Mouse (Mus musculus): ENCODE measurements around the gene Rcn3.

- no peak for TF ChIP-seq CTCF (IDR thresholded peaks at IDR 0.05)
- no peak for TF ChIP-seq EP300 (IDR thresholded peaks at IDR 0.05; ENCODE audit: insufficient read depth, low read depth, low read length)
- TF ChIP-seq POLR2A (IDR thresholded peaks at IDR 0.05; ENCODE audit: insufficient read depth, low read depth, low read length), result no peak
Measured at GRCm38 (mm10) chr7:45077322-45077721, 14.7 kb downstream of the Rcn3 start.

Measured in heart, adult 2 months (tissue).